Mouse (Mus musculus) retina, embryonic 14.5 days (tissue): Measurements from ENCODE around the gene Ssx2ip.

Source experiments
- DNase-seq: peaks from one replicate; pipeline ENCODE4 v3.0.0-alpha.2; 2015; ENCODE audit warnings: low spot score

Ssx2ip gene

GRCm38 (mm10) chr3:146436114-146436513, 31.7 kb downstream of the Ssx2ip start:
- no peak for DNase-seq

DNA sequence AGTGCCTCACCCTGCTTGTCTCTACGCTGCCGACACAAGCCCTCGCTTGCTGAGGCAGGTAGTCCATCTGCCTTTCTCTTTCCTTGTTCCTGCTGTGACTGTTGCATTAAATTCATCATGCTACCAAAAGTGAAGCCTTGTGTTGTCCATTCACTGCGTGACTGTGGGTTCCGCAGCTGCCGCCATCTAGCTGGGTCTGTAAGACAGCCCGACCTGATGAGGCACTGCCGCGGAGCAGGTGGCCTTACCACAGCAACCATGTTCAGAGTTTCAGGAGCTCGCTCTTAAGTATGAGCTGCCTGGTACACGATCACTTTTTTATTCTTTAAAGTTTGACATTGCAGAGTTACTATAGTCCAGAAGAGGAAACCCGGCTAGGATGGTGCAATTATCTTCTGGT, 35.6 kb downstream of the Ssx2ip start:
- no peak for DNase-seq

DNA sequence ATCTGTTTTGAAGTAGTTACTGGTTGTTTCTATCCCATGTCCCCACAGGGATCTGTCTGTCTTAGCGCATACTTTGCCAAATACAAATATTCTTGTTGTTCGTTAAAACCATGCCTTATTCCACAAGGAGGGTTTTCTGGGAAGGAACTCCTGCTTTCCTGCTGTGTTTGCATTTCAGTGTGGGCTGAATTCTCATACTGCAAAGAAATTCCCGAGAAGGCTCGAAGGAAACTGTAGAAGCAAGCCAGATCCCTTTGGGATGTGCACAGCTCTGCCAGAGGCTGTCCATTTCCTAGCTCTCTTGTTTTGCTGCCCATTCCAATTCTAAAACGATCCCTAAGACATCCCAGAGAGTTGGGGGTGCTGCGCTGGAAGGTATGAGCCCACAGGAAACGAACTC, 36.0 kb downstream of the Ssx2ip start:
- no peak for DNase-seq

- DNase-seq = no peak
These were observed 38.0 kb downstream of the Ssx2ip start for GRCm38 (mm10) chr3:146442484-146442883.

GRCm38 (mm10) chr3:146442936-146443335, 38.5 kb downstream of the Ssx2ip start:
- no peak for DNase-seq

DNA sequence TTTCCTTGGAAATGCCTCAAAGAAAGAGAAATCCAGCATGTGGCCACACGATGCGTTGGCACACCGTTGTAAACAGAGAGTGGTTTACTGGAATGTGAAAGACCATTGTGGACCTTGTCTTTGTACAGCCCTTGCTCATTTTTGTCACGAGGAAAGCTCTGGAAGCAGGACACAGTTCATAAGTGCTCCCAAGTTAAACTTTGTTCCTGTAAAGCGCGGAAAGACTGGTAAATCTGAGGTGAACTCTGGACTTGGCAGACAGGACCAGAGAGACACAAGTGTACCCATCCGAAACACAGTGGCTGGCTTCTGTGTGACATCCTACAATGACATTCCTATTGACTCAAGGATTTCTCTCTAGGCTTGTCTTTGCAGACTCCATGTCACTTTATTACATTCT, 38.9 kb downstream of the Ssx2ip start:
- DNase-seq = no peak

DNA sequence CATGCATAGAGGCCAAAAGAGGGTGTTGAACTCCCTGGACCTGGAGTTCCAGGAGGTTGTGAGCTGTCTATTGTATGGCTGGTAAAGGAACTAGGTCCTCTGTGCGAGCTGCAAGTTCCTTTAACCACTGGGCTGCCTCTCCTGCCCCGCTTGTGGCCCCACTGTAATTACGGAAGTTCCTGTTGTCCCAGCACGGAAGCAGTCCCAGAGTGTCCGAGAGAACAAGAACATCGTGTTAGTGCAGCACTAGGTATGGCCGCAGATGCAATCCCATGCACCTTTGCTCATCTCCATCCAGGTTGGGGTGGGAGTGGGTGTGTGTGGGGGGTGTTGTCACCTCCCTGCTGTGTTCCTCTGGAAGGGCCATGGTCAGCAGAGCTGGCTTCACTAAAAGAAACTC, 40.4 kb downstream of the Ssx2ip start:
- DNase-seq = no peak

DNA sequence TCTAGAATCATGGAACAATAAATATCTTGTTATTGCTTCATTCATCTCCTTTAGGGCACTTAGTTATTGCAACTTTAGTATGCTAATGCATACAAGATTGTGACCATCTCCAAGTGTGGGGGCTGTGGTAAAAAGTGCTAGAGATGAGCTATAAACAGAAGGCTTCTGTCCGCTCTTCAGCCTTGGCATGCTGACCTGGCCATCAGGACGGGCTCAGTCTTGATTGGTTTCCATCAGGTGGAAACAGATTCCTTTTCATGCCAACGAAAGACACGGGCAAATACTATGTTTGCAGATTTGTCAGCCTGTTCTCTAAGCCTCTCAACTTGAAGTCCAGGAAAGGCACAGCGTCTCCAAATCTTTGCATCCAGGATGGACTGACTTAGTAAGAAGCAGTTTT, 42.7 kb downstream of the Ssx2ip start:
- no peak for DNase-seq

DNA sequence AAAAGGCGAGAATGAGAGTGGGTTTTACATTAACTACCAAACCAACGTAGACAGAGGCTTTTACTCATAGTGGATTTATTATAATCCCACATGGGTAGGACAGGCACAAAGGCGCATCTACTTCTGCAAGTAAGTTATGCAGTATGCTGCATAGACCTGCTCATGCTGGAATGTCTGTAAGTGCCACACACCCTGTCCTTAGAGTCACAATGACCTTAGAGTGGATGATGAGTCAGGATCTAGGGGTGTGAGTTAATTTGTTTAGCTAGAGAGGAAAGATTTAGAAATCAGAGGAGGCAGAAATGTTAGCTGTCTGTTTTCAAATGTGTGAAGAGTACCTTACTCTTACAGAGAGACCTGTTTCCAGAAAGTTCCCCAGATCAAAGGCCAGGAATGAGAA, 43.2 kb downstream of the Ssx2ip start:
- no peak for DNase-seq

- no peak for DNase-seq
These were observed 43.9 kb downstream of the Ssx2ip start for GRCm38 (mm10) chr3:146448372-146448771.

DNA sequence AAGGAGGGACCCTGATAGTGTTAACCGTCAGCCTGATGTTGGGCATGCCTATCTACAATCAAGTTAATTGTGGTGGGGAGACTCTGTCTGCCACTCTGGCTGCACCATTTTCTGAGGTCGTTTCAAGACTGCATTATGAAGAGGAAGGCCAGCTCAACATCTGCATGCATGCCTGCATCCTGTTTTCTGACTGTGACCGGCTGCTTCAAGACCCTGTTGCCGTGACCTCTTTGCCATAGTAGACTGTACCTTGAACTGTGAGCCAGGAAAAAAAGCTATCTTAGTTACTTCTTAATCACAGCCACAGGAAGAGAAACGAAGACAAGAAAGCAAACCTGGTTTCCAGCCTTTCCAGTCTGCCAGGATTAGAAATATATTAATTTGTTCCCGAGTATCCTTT, 44.5 kb downstream of the Ssx2ip start:
- DNase-seq = no peak

DNA sequence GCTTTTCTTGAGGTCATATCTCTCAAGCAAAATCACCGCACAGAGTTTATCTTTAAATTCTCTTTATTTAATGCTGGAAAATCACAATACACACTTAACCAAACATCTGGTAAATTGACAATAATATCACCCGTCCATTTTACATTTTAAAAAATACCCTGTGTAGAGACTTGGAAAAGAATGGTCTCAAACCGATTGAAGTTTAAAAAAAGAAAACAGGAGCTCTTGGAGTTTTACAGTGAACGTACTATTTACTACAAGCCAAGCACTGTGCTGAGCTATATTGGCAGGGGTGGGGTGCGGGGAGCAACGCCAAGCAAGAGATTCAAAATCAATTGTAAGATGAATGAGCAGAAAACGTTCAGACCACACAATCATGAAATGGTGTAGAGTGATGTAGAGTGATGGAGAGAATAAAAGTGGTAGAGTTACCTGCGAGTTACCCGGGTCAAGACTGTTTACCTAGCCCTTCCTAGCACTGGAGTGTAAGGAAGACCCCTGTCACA, 45.4 kb downstream of the Ssx2ip start, which contains the start of gene Ctbs:
Gene Ctbs (plus strand): TSS at position 51 of the 506 bp plus-strand sequence.
- no peak for DNase-seq

- peak; percentile 98 for DNase-seq
These were observed 46.0 kb downstream of the Ssx2ip start for GRCm38 (mm10) chr3:146450371-146450841.

DNA sequence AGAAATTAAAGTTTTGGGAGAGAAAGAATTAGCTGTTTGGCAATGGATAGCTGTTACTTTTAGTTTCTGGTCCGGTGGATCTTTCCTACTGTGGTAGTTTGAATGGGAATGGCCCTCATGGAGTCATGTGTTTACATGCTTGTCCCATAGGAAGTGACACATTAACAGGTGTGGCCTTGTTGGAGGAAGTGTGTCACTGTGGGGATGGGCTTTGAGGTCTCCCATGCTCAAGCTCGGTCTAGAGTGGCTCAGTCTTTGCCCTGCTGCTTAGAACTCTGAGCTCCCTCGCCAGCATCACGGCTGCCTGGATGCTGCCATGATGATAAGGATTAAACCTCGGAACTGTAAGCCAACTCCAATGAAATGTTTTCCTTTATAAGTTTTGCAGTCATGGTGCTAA, 46.9 kb downstream of the Ssx2ip start:
- DNase-seq = peak; percentile 3

GRCm38 (mm10) chr3:146462939-146463338, 58.5 kb downstream of the Ssx2ip start:
- no peak for DNase-seq

DNA sequence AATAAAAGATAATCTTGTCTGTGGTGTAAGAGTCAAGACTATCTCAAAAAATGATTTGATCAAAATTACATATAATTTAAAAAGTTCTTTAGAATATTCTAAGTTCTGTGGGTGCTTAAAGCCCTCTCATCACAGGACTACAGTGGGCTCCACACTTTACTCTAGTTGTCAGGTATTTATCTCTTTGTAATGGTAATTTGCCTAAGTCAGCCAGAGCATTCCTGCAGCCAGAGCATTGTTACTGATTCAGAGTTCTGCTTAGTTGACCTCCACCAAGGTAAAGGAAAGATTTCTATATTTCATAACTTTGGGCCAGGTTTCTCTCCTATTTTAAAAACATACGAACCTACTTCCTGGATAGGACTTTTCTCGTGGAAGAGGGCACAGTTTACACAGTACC, 64.8 kb downstream of the Ssx2ip start:
- no peak for DNase-seq

- DNase-seq = no peak
These were observed 68.2 kb downstream of the Ssx2ip start for GRCm38 (mm10) chr3:146472657-146473056.

DNA sequence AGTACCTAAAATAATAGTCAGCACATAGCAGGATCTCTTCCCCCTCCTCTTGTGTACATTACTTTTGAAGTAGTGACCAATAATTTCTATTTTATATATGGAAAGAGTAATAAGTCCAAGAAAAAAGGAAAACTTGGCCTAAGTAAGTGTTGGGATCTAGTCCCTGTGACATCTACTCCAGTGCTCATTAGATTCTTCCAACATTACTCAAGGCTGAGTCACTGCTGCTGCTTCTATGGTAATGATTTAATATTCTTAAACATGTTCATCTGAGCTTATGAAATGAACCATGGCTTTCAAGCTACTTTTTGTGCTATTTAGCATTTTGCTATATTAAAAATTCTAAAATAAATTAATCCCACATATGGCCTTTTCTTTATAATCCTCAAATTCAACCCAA, 69.3 kb downstream of the Ssx2ip start:
- no peak for DNase-seq

- DNase-seq = no peak
These were observed 70.0 kb downstream of the Ssx2ip start for GRCm38 (mm10) chr3:146474428-146474827.

GRCm38 (mm10) chr3:146482044-146482443, 77.6 kb downstream of the Ssx2ip start:
- no peak for DNase-seq

- DNase-seq = no peak
These were observed 82.0 kb downstream of the Ssx2ip start for GRCm38 (mm10) chr3:146486464-146486863.
